Mouse (Mus musculus) NIH3T3 (cell line): Measurements from ENCODE around the gene H2-Ke6.
"Not testable (repeated sequence)": the region's sequence is repeated elsewhere in the genome, so short reads cannot be mapped to it uniquely, and the experiment has no call there.

Experiments
- DNase-seq: peaks from one replicate; pipeline ENCODE4 v3.0.0-alpha.2; 2012; ENCODE audit warnings: low read depth

Gene H2-Ke6

DNA sequence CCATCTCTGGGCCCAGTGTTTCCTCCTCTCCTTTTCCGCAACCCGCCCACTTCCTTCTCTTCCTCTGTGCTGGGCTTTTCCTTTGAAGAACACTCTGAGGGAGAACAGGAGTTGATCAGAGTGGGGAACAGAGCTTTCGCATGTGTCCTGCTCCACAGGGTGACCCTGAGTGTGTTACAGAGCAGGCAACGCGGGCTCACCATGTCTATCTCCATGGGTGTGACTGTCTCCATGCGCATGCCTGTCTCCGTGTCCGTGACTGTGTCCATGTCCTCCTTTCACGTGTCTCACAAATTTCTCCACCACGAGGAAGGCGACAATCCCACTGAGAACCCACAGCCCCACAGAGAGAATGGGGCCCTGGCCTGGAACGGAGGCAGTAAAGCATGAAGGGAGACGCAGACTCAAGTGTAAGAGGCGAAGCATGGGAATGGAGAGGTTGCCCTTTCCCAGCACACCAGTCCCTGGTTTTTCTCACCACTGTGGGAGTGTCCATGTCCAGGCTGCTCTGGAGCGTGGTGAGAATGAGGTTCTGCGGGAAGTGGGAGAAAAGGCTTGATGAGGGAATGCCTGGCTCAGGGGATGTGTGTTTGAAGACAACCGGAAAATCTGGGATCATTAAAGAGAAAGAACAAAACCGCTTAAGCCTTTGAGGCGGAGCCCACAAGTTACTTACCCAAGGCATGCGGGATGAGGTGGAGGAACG lies 2.2 kb upstream of the H2-Ke6 start:
- DNase-seq: no peak

GRCm38 (mm10) chr17:34029150-34029889 lies 1.5 kb upstream of the H2-Ke6 start:
- no peak for DNase-seq

- DNase-seq: no peak
Measured at GRCm38 (mm10) chr17:34028501-34029149, 765 bp upstream of the H2-Ke6 start.

DNA sequence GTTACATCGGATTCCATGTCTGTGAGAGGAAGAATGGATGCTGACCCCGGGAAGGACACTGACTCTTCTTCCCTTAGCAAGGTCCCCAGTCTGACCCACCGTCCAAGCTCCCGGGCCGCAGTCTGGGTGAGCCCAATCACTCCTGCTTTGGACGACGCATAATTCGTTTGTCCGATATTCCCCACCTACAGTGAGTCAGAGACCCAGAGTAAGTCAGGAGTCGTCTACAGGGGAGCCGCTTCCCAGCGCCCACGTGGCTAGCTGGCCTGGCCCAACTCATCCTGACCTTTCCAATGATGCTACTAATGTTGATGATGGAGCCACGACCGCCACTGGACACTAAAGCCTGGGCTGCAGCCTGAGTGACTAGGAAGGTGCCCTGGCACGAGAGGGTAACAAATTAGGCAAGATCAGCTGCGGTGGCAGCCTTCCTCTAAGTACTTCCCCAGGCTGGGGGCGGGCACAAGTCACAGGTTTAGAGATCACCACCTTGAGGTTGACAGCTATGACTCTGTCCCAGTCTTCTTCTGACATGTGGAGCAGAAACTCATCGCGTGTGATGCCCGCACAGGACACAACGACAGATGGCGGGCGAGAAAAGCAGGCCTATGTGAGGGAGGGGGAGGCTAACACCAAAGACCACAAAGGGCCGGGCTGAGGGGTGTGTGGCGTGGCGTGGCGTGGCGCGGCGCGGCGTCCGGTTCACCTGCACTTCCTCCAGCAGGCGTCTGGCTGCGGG lies 774 bp downstream of the H2-Ke6 start:
- peak; percentile 68 for DNase-seq

GRCm38 (mm10) chr17:34026221-34026620 lies 1.6 kb downstream of the H2-Ke6 start:
- DNase-seq: peak; percentile 60

DNA sequence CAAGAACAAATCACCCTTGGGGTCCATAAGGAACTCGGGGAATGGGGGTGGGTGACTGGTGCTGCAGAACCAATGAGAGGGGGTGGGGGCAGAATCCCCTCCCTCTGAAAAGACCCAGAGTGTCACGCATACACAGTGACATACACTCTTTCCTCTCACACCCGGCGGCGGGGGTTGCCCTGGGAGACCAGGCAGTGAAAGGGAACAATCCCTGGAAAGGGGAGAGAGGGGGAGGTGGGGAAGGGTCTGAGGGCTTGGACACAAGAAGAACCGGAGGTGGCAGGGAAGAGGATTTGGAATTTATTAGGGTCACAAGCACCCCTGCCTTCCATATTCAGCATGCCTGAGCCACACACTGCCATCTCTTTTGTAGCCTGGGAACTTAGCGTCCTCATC lies 2.1 kb downstream of the H2-Ke6 start:
- no peak for DNase-seq

- DNase-seq: peak; percentile 65
Measured at GRCm38 (mm10) chr17:34024861-34025755, 2.8 kb downstream of the H2-Ke6 start.

- DNase-seq: peak; percentile 87
Measured at GRCm38 (mm10) chr17:34024317-34024821, 3.5 kb downstream of the H2-Ke6 start, which contains the start of gene Ring1. TSS of gene Ring1 (minus strand) at chr17:34024680.

- no peak for DNase-seq
Measured at GRCm38 (mm10) chr17:34023678-34024077, 4.2 kb downstream of the H2-Ke6 start.

DNA sequence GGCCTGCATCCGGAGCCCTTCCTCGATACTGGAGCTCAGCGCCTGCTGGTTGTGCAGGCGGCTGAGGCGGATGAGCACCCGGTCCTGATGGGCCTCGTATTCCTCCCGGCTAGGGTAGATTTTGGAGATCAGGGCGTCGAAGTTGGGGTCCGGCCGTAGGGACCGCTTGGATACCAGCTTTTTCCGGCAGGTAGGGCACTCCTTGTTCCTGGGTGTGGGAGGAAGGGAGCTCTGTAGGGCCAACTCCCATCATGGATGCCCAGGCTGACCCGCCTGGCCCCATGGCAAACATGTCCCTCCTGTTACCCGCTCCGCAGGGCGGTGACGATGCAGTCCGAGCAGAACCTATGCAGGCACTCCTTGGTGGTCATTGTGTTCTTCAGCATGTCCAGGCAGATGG lies 4.9 kb downstream of the H2-Ke6 start:
- DNase-seq: no peak

DNA sequence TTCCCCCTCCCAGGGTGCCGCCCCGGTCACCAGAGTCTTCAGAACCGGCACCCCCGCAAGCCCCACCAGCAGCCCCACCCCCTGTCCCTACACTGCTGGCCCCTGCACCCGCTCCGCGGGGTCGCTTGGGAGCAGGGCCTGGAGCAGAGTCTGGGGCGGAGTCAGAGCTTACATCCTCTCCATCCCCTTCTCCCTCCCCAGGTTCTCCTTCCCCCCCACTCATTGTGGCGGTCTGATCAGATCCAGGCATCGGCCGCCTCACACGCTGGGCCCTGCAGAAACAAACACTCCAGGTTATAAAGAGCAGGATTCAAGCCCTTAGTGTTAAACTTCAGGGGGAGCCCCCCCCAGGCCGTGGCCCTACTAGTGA lies 5.5 kb downstream of the H2-Ke6 start:
- no peak for DNase-seq

DNA sequence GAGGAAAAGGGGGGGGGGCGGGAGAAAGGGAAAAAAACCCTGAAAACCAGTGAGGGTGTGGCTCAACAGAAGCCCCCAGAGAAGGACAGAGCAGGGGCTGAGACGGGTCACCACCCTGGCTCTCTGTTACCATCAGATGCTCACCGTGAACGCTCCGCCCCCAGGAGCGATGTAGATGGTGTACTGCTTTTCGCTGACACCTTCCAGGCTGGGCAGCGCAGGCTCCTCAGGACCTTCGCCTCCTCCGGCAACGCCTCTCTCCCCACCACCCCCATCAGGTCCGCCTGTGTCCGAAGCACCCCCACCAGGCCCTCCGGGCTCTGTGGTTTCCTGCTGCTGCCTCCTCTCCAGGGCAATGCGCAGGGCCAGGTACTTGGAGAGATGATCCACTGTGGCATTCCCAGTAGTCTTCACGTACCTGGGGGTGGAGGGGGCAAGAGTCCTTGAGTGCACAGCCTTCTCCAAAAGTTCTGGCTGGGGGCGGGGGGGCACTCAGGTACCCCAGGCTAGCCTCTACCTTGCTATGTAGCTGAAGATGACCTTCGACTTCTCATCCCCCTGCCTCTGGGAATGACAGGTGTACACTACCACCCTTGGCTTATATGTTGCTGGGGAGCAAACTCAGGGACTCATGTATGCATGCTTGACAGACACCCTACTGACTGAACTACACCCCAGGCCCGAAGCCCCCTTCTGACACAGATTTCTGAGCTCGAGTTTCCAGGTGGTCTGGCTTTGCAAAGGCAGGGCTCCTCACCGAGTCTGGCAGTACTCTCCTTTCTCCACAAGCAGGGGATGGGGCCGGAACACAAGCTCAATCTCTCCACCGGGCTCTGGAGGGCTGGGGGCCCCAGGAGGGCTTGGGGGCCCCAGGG lies 6.1 kb downstream of the H2-Ke6 start:
- DNase-seq: no peak

DNA sequence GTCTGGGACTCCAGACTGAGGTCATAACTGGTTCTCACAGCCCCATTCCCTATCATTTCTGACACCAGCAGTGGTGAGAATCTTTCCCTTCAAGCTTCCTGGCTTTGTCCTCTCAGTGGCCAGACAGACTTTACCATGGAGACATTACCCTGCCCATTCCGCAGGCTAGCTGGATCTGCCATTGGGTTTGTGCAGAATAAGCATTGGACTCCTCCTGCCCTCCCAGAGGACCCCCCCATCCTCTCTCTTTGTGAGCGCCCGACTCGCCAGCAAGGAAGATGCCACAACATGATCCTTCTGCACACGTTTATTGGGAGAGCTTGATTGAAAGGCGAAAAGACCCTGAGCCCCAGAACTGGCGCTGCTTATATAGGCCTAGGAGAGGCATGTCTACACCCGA lies 14.4 kb downstream of the H2-Ke6 start:
- no peak for DNase-seq

GRCm38 (mm10) chr17:34010156-34010555 lies 17.7 kb downstream of the H2-Ke6 start:
- no peak for DNase-seq

DNA sequence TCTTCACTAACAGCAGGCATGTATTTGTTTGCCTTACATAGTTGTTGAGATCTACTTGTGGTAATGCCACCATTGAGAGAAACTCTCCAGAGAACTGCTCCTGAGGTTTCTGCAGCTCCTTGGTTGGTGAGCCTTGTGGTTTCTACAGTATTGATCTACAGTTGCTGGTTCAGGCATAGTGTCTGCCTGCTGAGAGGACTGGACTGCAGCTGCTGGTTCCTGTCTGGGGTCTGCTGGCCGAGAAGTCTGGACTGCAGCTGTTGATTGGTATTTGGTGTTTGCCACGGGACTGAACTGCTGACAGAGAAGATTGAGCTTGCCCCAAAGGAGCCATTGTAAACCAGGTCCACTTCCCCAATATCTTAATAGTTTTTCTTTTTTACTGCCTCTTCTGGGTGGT lies 21.3 kb downstream of the H2-Ke6 start:
- DNase-seq: no peak

DNA sequence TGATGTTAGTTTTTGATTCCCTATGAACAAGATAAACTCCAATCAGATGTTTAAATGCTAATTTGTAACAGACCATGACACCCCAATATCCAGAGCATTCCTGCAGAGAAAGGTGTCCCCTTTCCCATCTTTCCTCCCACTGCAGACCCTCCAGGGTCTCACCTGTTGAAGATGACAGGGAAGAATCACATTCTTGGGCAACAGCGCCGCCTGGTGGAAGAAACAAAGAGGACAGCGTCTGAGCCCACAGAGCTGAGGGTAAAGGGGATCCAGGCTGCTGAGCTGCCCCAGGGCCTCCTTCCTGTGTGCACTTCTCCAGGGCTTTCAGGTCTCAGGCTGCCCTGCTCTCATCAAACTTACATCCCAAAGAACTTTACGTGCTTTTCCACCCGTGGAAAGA lies 24.4 kb downstream of the H2-Ke6 start:
- DNase-seq: peak; percentile 49

DNA sequence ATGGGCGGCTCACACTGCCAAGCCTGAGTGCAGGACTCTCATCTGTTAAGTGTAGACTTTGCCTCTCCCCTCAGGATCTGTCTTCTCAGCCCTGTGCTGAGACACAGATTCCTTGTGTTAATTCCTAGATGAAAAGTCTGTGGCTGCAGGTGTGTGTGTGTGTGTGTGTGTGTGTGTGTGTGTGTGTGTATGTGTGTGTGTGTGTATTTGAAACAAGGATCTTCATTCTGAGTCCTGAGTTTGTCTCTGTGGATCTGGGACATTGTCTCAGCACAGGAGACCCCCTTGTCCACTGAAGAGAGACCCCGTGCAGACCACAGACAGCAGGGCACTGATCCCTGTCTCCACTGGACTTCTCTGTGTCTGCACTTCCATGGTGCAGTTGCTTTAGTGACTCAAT lies 27.1 kb downstream of the H2-Ke6 start:
- not testable (repeated sequence) for DNase-seq

DNA sequence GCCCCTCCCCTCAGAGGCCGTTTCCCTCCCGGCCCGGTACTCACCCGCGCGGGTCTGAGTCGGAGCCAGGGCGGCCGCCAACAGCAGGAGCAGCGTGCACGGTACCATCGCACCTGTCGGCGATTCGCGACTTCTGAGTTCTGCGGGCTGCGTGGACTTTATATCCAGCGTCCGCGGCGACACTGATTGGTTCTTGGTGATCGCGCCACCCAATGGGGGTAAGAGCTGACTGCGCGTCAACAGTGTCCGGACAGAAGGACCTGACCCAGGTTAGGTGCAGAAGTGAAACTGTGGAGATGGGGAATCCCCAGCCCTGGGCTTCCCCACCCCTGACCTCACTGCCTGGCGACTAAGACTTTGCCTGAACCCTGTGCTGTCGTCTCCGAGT lies 27.7 kb downstream of the H2-Ke6 start, which contains the start of gene H2-K1:
Gene H2-K1 (minus strand): TSS at position 198 of the 388 bp plus-strand sequence.
- peak; percentile 92 for DNase-seq

DNA sequence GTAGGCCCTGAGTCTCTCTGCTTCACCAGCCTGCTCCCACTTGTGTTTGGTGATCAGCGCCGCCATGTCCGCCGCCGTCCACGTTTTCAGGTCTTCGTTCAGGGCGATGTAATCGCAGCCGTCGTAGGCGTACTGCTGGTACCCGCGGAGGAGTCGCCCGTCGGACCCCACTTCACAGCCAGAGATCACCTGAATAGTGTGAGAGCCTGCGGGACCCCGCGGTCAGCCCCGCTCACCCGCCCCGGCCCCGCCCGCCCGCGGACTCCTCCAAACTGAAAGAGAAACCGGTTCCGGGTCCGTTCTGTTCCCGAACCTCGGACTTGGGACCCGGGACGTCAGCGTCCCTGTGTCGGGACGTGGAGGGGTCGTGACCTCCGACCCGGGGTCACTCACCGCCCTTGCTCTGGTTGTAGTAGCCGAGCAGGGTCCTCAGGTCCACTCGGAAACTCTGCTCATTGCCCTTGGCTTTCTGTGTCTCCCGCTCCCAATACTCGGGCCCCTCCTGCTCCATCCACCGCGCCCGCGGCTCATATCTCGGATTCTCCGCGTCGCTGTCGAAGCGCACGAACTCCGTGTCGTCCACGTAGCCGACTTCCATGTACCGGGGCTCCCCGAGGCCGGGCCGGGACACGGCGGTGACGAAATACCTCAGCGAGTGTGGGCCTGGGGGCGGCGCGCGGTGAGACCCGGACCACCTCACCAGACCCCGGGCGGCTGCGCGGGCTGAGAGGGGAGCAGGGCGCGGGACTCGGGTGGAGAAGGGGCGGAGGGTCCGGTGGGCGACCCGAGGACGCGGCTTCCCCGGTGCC lies 28.3 kb downstream of the H2-Ke6 start:
- DNase-seq: no peak
